Mouse (Mus musculus): ENCODE measurements around the gene 4930550L24Rik.

4930550L24Rik gene

GRCm38 (mm10) chrX:58909060-58909459 is at the start of gene 4930550L24Rik:
TSS of gene 4930550L24Rik (plus strand) at chrX:58909360.
- no peak for DNase-seq

GRCm38 (mm10) chrX:58900753-58901152 is 8.4 kb upstream of the 4930550L24Rik start:
- DNase-seq, result no peak

- DNase-seq, result no peak
Measured at GRCm38 (mm10) chrX:58967969-58968368, 58.8 kb downstream of the 4930550L24Rik start.

All from thymus, postnatal 25 days (tissue).